Comparison of ENCODE assay signal across 8 mouse cellular contexts in the genomic region with DNA sequence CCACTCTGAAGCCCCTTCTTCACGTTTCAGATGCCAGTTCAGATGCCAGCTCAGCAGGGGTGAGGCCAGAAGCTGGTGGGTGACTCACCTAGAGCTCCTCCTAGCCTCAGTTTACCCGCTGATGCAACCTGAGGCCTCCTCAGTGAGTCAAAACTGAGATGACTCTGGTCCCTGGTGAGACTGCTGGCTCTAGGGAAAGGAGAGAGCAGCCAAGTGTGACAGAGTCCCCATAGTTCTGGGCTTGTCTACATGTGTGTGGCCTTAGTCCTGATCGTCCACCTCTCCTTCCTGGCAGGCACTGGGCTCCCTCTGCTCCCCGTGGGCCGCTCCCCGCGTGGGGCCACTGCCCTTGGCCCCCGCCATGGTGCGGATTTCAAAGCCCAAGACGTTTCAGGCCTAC. TPM values are rescaled to one million over a fixed set of nuclear protein-coding genes. Genes with fewer than 3 reads are reported as not detected.
A peak's percentile ranks its signal among the peaks of the same experiment; 100 is the strongest.
DNase-seq lines count a peak whose midpoint lies in the region; ATAC-seq and TF ChIP-seq lines count a peak whose summit lies in the region.

No protein-coding gene starts in this region.

- no peak for ATAC-seq in heart, embryonic 15.5 days (replicated peaks; ENCODE audit: insufficient number of reproducible peaks, insufficient read depth, low FRiP score, low read depth)
- ATAC-seq in limb, embryonic 11.5 days (ENCODE audit: insufficient number of reproducible peaks, low FRiP score, low TSS enrichment, low read depth), result no peak
- ATAC-seq in stomach, embryonic 14.5 days (ENCODE audit: insufficient number of reproducible peaks, insufficient read depth, low FRiP score, low read depth), result no peak

- H3K27me3 ChIP-seq in liver, adult 2 months (ENCODE audit: control insufficient read depth, insufficient read depth, low read length), result no peaks in the 10 kb centered on the region
- H3K27me3 ChIP-seq in heart, embryonic 15.5 days, result no peaks in the 10 kb centered on the region
- H3K27me3 ChIP-seq in limb, embryonic 11.5 days (ENCODE audit: control insufficient read depth, insufficient read depth, low read length), result no peaks in the 10 kb centered on the region
- H3K27me3 ChIP-seq in stomach, embryonic 14.5 days (ENCODE audit: control insufficient read depth, insufficient read depth, low read length), result no peaks in the 10 kb centered on the region

- H3K9ac ChIP-seq in liver, adult 2 months (ENCODE audit: low read depth, low read length), result peak overlapping the region; percentile 99
- peak overlapping the region; percentile 97 for H3K9ac ChIP-seq in heart, embryonic 15.5 days
- H3K9ac ChIP-seq in limb, embryonic 11.5 days (ENCODE audit: low read length), result peak overlapping the region; percentile 74
- peak overlapping the region; percentile 74 for H3K9ac ChIP-seq in stomach, embryonic 14.5 days (replicated peaks; ENCODE audit: low read depth, low read length)

- H3K4me1 ChIP-seq in liver, adult 2 months (ENCODE audit: control insufficient read depth, insufficient read depth, low read length), result peaks cover 28% of the 10 kb centered on the region
- H3K4me1 ChIP-seq in heart, embryonic 15.5 days (replicated peaks), result peaks cover 48% of the 10 kb centered on the region
- peaks cover 20% of the 10 kb centered on the region for H3K4me1 ChIP-seq in limb, embryonic 11.5 days (ENCODE audit: control insufficient read depth, insufficient read depth, low read length)
- H3K4me1 ChIP-seq in stomach, embryonic 14.5 days (ENCODE audit: control insufficient read depth, insufficient read depth, low read length), result peaks cover 33% of the 10 kb centered on the region

- H3K79me2 ChIP-seq in liver, adult 2 months (ENCODE audit: control insufficient read depth, insufficient read depth, low read length), result peaks cover 6% of the 10 kb centered on the region; the same call in 1 of the 2 replicates

- peak overlapping the region; percentile 97 for H3K4me2 ChIP-seq in heart, embryonic 15.5 days
- H3K4me2 ChIP-seq in limb, embryonic 11.5 days (ENCODE audit: low read depth, severe bottlenecking), result peak overlapping the region; percentile 93
- H3K4me2 ChIP-seq in stomach, embryonic 14.5 days (replicated peaks; ENCODE audit: low read depth, low read length), result peak overlapping the region; percentile 88

- no peak for TF ChIP-seq POLR2A in liver, adult 2 months (IDR thresholded peaks at IDR 0.05; ENCODE audit: extremely low read depth, insufficient read depth, low read length)

- peak; percentile 69 for DNase-seq in liver, adult 2 months (ENCODE audit: extremely low read depth, low read depth, low spot score)
- no peak for DNase-seq in liver
- peak; percentile 78 for DNase-seq in cerebellum, adult 9-11 months
- DNase-seq in limb, embryonic 11.5 days (ENCODE audit: low spot score), result no peak
- DNase-seq in natural killer cell, adult 2 months (ENCODE audit: low spot score in 2 of 2), result no peak
- DNase-seq in urinary bladder, adult 18-20 months (ENCODE audit: low spot score in 2 of 2), result no peak

- peak overlapping the region; percentile 87 for H3K27ac ChIP-seq in liver, adult 2 months (replicated peaks; ENCODE audit: insufficient read depth, low read depth, low read length)
- H3K27ac ChIP-seq in heart, embryonic 15.5 days, result peak overlapping the region; percentile 87
- no peak overlapping the region for H3K27ac ChIP-seq in limb, embryonic 11.5 days (replicated peaks; ENCODE audit: low read depth, low read length)
- H3K27ac ChIP-seq in stomach, embryonic 14.5 days (ENCODE audit: low read length), result peak overlapping the region; percentile 78; the same call in 1 of the 2 replicates

- WGBS in liver, adult 2 months, result 45% methylated on average over 10 of the region's 10 CpGs
- 51% methylated on average over 10 of the region's 10 CpGs for WGBS in heart, embryonic 15.5 days
- WGBS in limb, embryonic 11.5 days, result 52% methylated on average over 10 of the region's 10 CpGs
- WGBS in stomach, embryonic 14.5 days, result 51% methylated on average over 10 of the region's 10 CpGs

- H3K9me3 ChIP-seq in heart, embryonic 15.5 days (replicated peaks), result no peaks in the 10 kb centered on the region
- no peaks in the 10 kb centered on the region for H3K9me3 ChIP-seq in limb, embryonic 11.5 days (ENCODE audit: control insufficient read depth, low read length)
- H3K9me3 ChIP-seq in stomach, embryonic 14.5 days (ENCODE audit: control insufficient read depth, low read depth, low read length), result no peaks in the 10 kb centered on the region

- TF ChIP-seq CTCF in liver, adult 2 months (IDR thresholded peaks at IDR 0.05; ENCODE audit: low read depth, low read length), result no peak

- H3K36me3 ChIP-seq in liver, adult 2 months (ENCODE audit: control insufficient read depth, insufficient read depth, low read length), result no peaks in the 10 kb centered on the region; the same call in 1 of the 2 replicates
- no peaks in the 10 kb centered on the region; the same call in 1 of the 2 replicates for H3K36me3 ChIP-seq in heart, embryonic 15.5 days
- no peaks in the 10 kb centered on the region; the same call in 1 of the 2 replicates for H3K36me3 ChIP-seq in limb, embryonic 11.5 days (ENCODE audit: control insufficient read depth, insufficient read depth, low read length)
- H3K36me3 ChIP-seq in stomach, embryonic 14.5 days (ENCODE audit: control insufficient read depth, insufficient read depth, low read length), result peaks cover 13% of the 10 kb centered on the region

- peak overlapping the region; percentile 92 for H3K4me3 ChIP-seq in liver, adult 2 months (ENCODE audit: insufficient read depth, low read depth, low read length)
- peak overlapping the region; percentile 90 for H3K4me3 ChIP-seq in heart, embryonic 15.5 days
- peak overlapping the region; percentile 73 for H3K4me3 ChIP-seq in limb, embryonic 11.5 days (ENCODE audit: low read depth, low read length)
- H3K4me3 ChIP-seq in stomach, embryonic 14.5 days (ENCODE audit: low read depth, low read length), result peak overlapping the region; percentile 72

RNA-seq across cellular contexts. Expression of gene Ypel3, which starts 0.7 kb away (rescaled TPM):
- 26.4 and 35.2 TPM in 2 replicates for total RNA-seq in liver, adult 2 months (2014; rRNA removed)
- polyA plus RNA-seq in liver, adult 2 months (2012; rRNA removed), result 119 and 144 TPM in 2 replicates
- 78.1 and 90.5 TPM in 2 replicates for polyA plus RNA-seq in heart, embryonic 15.5 days (2015; fragmentation: Nextera tagmentation; extraction: Ambion mirVana)
- polyA plus RNA-seq in limb, embryonic 11.5 days (2014; fragmentation: Nextera tagmentation; extraction: Ambion mirVana), result 97.8 and 112 TPM in 2 replicates
- polyA plus RNA-seq in stomach, embryonic 14.5 days (2014; fragmentation: Nextera tagmentation; extraction: Ambion mirVana), result 103 and 116 TPM in 2 replicates

RNA-seq across cellular contexts. Expression of gene Tbx6, which starts 3.8 kb away (rescaled TPM):
- 0.13 and 0.18 TPM in 2 replicates for total RNA-seq in liver, adult 2 months (2014; rRNA removed)
- 0.71 and 1.1 TPM in 2 replicates for polyA plus RNA-seq in liver, adult 2 months (2012; rRNA removed)
- polyA plus RNA-seq in heart, embryonic 15.5 days (2015; fragmentation: Nextera tagmentation; extraction: Ambion mirVana), result 0.34 and 0.41 TPM in 2 replicates
- polyA plus RNA-seq in limb, embryonic 11.5 days (2014; fragmentation: Nextera tagmentation; extraction: Ambion mirVana), result 0.45 and 0.67 TPM in 2 replicates
- 0.56 and 0.95 TPM in 2 replicates for polyA plus RNA-seq in stomach, embryonic 14.5 days (2014; fragmentation: Nextera tagmentation; extraction: Ambion mirVana)

RNA-seq across cellular contexts. Expression of gene Gdpd3, which starts 11.3 kb away (rescaled TPM):
- 0.46 and 2.3 TPM in 2 replicates for total RNA-seq in liver, adult 2 months (2014; rRNA removed)
- 8.0 and 9.0 TPM in 2 replicates for polyA plus RNA-seq in liver, adult 2 months (2012; rRNA removed)
- 1.2 and 1.3 TPM in 2 replicates for polyA plus RNA-seq in heart, embryonic 15.5 days (2015; fragmentation: Nextera tagmentation; extraction: Ambion mirVana)
- 1.7 and 2.4 TPM in 2 replicates for polyA plus RNA-seq in limb, embryonic 11.5 days (2014; fragmentation: Nextera tagmentation; extraction: Ambion mirVana)
- polyA plus RNA-seq in stomach, embryonic 14.5 days (2014; fragmentation: Nextera tagmentation; extraction: Ambion mirVana), result 1.6 and 2.8 TPM in 2 replicates

RNA-seq across cellular contexts. Expression of gene Ppp4c, which starts 14.8 kb away (rescaled TPM):
- total RNA-seq in liver, adult 2 months (2014; rRNA removed), result 45.8 and 52.8 TPM in 2 replicates
- polyA plus RNA-seq in liver, adult 2 months (2012; rRNA removed), result 81.2 and 97.2 TPM in 2 replicates
- 120 and 149 TPM in 2 replicates for polyA plus RNA-seq in heart, embryonic 15.5 days (2015; fragmentation: Nextera tagmentation; extraction: Ambion mirVana)
- 400 and 426 TPM in 2 replicates for polyA plus RNA-seq in limb, embryonic 11.5 days (2014; fragmentation: Nextera tagmentation; extraction: Ambion mirVana)
- polyA plus RNA-seq in stomach, embryonic 14.5 days (2014; fragmentation: Nextera tagmentation; extraction: Ambion mirVana), result 239 and 258 TPM in 2 replicates

RNA-seq across cellular contexts. Expression of gene Mapk3, which starts 18.1 kb away (rescaled TPM):
- 10.4 and 14.8 TPM in 2 replicates for total RNA-seq in liver, adult 2 months (2014; rRNA removed)
- 68.7 and 70.7 TPM in 2 replicates for polyA plus RNA-seq in liver, adult 2 months (2012; rRNA removed)
- polyA plus RNA-seq in heart, embryonic 15.5 days (2015; fragmentation: Nextera tagmentation; extraction: Ambion mirVana), result 51.0 and 66.8 TPM in 2 replicates
- polyA plus RNA-seq in limb, embryonic 11.5 days (2014; fragmentation: Nextera tagmentation; extraction: Ambion mirVana), result 35.4 and 37.4 TPM in 2 replicates
- 98.4 and 105 TPM in 2 replicates for polyA plus RNA-seq in stomach, embryonic 14.5 days (2014; fragmentation: Nextera tagmentation; extraction: Ambion mirVana)

Comparison
In these comparisons a context has a peak if more than half of its experiments do, and no peak if none do; other contexts are left out.
1. DNase-seq: peak in liver, adult 2 months (single experiment) and cerebellum, adult 9-11 months (single experiment); none in liver (single experiment), limb, embryonic 11.5 days (single experiment), natural killer cell, adult 2 months (0 of 2) and urinary bladder, adult 18-20 months (0 of 2).
2. Peak in every context shown above with its lines, with median percentiles within 50 percentile points of each other: H3K4me3 ChIP-seq, H3K9ac ChIP-seq and H3K4me2 ChIP-seq.